Comparison of ENCODE assay signal across 16 mouse cellular contexts in the genomic region with DNA sequence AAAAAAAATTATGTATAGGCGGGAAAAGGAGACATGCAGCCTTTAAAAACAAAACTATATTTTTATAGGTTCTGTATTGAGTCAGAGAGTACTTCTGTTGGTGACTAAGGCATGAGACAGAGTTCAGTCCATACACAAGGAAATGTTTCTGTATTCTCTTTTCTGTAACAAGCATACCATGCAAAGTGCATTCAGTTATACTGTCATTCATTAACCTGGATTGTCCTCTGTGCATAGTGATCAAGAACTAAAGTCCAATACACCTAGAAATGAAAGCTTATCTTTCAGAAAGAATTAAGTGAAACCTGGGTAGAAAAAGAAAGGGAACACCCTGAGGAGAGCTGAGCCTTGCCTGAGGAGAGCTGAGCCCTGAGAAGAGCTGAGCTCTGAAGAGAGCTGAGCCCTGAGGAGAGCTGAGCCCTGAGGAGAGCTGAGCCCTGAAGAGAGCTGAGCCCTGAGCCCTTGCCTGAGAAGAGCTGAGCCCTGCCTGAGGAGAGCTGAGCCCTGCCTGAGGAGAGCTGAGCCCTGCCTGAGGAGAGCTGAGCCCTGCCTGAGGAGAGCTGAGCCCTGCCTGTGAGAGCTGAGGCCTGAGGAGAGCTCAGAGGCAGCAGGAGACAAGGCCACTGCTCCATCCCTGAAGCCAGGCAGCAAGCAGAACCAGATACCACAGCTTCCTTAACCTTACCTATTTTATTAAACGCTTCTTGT. TPM values are rescaled to one million over a fixed set of nuclear protein-coding genes. Genes with fewer than 3 reads are reported as not detected.
DNase-seq lines count a peak whose midpoint lies in the region; ATAC-seq lines count a peak whose summit lies in the region.
"Had no signal": no experiment of that assay in that cellular context is flagged by ENCODE, and none has a peak within 500 bp of the region (broad histone marks: within the 10 kb centered on the region; RNA-seq: fewer than 3 reads in every experiment).

No protein-coding gene starts in this region.

- WGBS in liver, embryonic 16.5 days (ENCODE audit: insufficient replicate concordance): 64% methylated on average over 2 of the region's 2 CpGs

- no peaks in the 10 kb centered on the region for H3K27me3 ChIP-seq in megakaryocyte, embryonic 14.5 days (replicated peaks)
- no peaks in the 10 kb centered on the region for H3K27me3 ChIP-seq in liver, embryonic 16.5 days (ENCODE audit: control insufficient read depth, insufficient read depth, low read depth, low read length)
- H3K27me3 ChIP-seq: forebrain, embryonic 13.5 days; hindbrain, embryonic 12.5 days had no signal

- peak overlapping the region; percentile 74 for H3K4me3 ChIP-seq in megakaryocyte, embryonic 14.5 days (replicated peaks)
- H3K4me3 ChIP-seq in liver, embryonic 16.5 days (ENCODE audit: low read depth, low read length): no peak overlapping the region
- H3K4me3 ChIP-seq: forebrain, embryonic 13.5 days; hindbrain, embryonic 12.5 days had no signal

- ATAC-seq in megakaryocyte, adult 5-6 weeks (ENCODE audit: poor library complexity, severe bottlenecking): no peak
- ATAC-seq in liver, embryonic 16.5 days (ENCODE audit: low read depth): peak; percentile 77
- ATAC-seq: forebrain, embryonic 13.5 days had no signal

- peaks cover 65% of the 10 kb centered on the region for H3K4me1 ChIP-seq in megakaryocyte, embryonic 14.5 days
- no peaks in the 10 kb centered on the region for H3K4me1 ChIP-seq in liver, embryonic 16.5 days (ENCODE audit: control insufficient read depth, low read depth, low read length)
- H3K4me1 ChIP-seq: forebrain, embryonic 13.5 days; hindbrain, embryonic 12.5 days had no signal

- peak; percentile 72 for DNase-seq in kidney, adult 9 months
- no peak for DNase-seq in thymus, postnatal 36 days
- DNase-seq in ovary, postnatal 36 days (ENCODE audit: low spot score): no peak
- no peak for DNase-seq in cerebellum, postnatal 36 days
- DNase-seq: adrenal gland, adult 2 months; cerebellum, adult 18-20 months; layer of hippocampus, postnatal 36 days; left cerebral cortex, postnatal 4 days; lung, adult 2 months; right cerebral cortex, postnatal 14 days; thymus, postnatal 14 days had no signal

- H3K9ac ChIP-seq in liver, embryonic 16.5 days (ENCODE audit: low read depth, low read length): no peak overlapping the region
- H3K9ac ChIP-seq: forebrain, embryonic 13.5 days; hindbrain, embryonic 12.5 days had no signal

- no peak overlapping the region for H3K4me2 ChIP-seq in liver, embryonic 16.5 days (ENCODE audit: low read depth, low read length)
- H3K4me2 ChIP-seq: forebrain, embryonic 13.5 days; hindbrain, embryonic 12.5 days had no signal

- H3K36me3 ChIP-seq in megakaryocyte, embryonic 14.5 days (replicated peaks; ENCODE audit: low read length): peaks cover 77% of the 10 kb centered on the region
- H3K36me3 ChIP-seq in liver, embryonic 16.5 days (ENCODE audit: control insufficient read depth, insufficient read depth): no peaks in the 10 kb centered on the region
- H3K36me3 ChIP-seq: hindbrain, embryonic 12.5 days had no signal

- peak overlapping the region; percentile 70 for H3K27ac ChIP-seq in liver, embryonic 16.5 days (ENCODE audit: low read length)
- H3K27ac ChIP-seq: forebrain, embryonic 13.5 days; hindbrain, embryonic 12.5 days had no signal

- no peaks in the 10 kb centered on the region for H3K9me3 ChIP-seq in megakaryocyte, embryonic 14.5 days
- no peaks in the 10 kb centered on the region for H3K9me3 ChIP-seq in liver, embryonic 16.5 days (replicated peaks; ENCODE audit: control insufficient read depth, low read length)
- H3K9me3 ChIP-seq: hindbrain, embryonic 12.5 days had no signal

RNA-seq across cellular contexts. Expression of a gene that starts 45.1 kb away (rescaled TPM):
- 1.4 and 14.1 TPM in 2 replicates for polyA plus RNA-seq in megakaryocyte, embryonic 14.5 days (2012; ENCODE audit: insufficient read depth, low replicate concordance)
- total RNA-seq in megakaryocyte, adult 5-6 weeks (2015): 0.66 TPM in 1 of 2 replicates, not detected in the other
- 0.12 TPM in 1 of 2 replicates, not detected in the other for total RNA-seq in megakaryocyte, adult 5-6 weeks (2017)
- polyA plus RNA-seq in liver, embryonic 16.5 days (2015; fragmentation: Nextera tagmentation; extraction: Ambion mirVana): 0.56 and 0.64 TPM in 2 replicates

RNA-seq across cellular contexts. Expression of a gene that starts 49.9 kb away (rescaled TPM):
- 4.0 and 14.4 TPM in 2 replicates for polyA plus RNA-seq in megakaryocyte, embryonic 14.5 days (2012; ENCODE audit: insufficient read depth, low replicate concordance)
- 0.05 TPM in 1 of 2 replicates, not detected in the other for total RNA-seq in megakaryocyte, adult 5-6 weeks (2015)
- total RNA-seq in megakaryocyte, adult 5-6 weeks (2017): 0.07 TPM in 1 of 2 replicates, not detected in the other
- 16.2 and 19.2 TPM in 2 replicates for polyA plus RNA-seq in liver, embryonic 16.5 days (2015; fragmentation: Nextera tagmentation; extraction: Ambion mirVana)
